Mouse (Mus musculus): ENCODE data around the gene Pigp.
"Not testable (repeated sequence)": the region's sequence is repeated elsewhere in the genome, so short reads cannot be mapped to it uniquely, and the experiment has no call there.

Gene Pigp

DNA sequence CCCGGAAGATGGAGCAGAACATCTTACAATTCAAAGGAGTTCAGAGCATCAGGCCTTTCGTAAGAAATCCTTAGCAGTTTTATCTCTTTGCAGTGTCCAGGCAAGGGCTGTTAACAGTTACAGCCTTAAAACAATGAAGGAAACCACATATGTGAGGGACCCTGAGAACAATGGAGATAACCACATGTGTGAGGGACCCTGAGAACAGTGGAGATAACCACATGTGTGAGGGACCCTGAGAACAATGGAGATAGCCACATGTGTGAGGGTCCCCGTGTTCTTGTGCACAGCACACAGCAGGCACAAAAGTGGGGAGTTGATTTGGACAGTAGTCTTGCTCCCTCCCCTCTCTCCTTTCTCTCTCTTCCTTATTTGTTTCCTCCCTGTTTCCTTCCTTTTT is 13.6 kb downstream of the Pigp start:
- no peak for ATAC-seq (ENCODE audit: low TSS enrichment)

DNA sequence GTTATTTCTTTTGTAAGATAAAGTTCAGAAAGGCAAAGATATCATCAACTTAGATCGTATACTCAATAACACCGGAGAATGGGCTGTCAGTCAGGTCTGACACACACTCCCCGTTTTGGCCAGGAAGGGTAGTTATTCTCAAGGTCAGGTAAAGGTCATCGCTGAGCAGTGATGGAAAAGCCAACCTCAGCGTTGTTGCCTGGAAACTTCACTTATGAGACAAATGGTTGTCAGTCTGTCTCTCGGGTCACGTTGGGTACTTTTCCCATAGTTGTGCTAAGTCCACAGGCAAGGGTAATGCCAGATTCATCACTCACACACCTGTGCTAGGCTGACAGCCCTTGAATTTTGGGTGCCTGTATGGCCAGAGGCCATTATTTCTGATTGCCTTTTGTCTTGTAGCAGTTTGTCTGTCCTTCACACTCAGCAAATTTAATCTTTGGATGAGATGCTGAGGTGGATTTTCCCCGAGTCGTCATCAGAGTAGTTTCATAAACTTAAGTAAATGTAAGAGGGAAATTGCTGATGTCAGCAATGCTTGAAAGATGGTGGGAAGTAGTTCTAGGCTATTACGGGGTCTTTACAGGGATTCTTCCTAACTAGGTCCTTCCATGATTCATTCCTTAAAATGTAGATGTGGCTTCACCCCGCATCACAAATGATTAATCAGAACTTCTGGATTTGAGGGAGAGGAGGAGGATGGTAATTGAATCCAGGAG is 14.7 kb downstream of the Pigp start:
- no peak for ATAC-seq (ENCODE audit: low TSS enrichment)

DNA sequence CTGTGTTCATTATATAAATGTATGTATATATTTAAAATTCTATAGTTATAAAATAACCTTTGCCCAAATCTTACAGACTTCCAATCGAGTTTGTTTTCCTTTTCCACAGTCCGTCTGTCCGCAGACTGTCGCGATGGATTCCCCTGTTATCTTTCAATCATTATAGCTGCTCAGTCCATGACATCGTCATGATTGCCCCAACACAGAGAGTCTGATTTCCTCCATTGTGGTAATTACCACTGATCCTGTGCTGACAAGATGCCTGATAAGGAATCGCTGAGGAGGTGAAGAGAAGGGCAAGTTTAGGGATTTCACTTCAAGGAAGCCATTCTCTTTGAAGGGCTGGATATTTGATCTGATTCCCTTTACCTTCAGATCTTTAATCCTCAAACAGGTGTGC is 15.6 kb downstream of the Pigp start:
- ATAC-seq (ENCODE audit: low TSS enrichment): no peak

DNA sequence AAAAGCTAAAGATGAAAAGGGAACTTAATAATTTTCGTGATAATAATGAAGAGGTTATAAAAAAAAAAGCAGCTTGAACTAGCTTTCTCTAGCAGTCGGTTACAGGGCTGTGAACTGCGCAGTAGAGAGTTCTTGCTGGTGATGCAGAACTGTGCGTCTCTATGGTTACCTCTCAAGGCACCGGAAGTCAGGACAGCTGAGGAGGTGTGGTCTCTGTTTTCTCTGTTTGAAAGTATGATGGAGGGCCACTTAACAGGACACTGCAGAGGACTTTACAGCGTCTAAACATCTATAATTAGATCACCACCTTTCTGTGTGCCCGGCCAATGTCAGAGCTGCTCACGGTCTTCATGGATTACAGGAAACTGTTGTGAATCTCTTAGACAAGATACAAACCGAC is 17.2 kb downstream of the Pigp start:
- peak; percentile 92 for ATAC-seq (ENCODE audit: low TSS enrichment)

DNA sequence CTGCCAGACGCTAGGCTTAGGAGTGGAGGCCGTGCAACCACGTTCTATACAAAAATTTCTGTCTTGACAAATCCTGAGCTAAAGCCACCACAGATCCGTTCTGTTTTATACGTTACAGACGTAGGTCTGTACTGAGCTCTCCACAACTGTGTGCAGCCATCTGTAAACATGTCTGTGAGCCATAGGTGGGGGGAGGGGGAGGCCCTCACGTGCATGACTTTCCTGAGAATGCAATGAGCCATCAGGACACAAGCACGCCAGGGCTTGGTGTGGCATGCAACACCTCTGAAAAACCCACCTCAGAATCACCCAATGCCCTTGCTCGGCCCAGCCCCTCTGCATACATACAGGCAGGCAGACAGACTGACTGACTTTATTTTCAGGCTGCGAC is 21.4 kb downstream of the Pigp start:
- no peak for ATAC-seq (ENCODE audit: low TSS enrichment)

DNA sequence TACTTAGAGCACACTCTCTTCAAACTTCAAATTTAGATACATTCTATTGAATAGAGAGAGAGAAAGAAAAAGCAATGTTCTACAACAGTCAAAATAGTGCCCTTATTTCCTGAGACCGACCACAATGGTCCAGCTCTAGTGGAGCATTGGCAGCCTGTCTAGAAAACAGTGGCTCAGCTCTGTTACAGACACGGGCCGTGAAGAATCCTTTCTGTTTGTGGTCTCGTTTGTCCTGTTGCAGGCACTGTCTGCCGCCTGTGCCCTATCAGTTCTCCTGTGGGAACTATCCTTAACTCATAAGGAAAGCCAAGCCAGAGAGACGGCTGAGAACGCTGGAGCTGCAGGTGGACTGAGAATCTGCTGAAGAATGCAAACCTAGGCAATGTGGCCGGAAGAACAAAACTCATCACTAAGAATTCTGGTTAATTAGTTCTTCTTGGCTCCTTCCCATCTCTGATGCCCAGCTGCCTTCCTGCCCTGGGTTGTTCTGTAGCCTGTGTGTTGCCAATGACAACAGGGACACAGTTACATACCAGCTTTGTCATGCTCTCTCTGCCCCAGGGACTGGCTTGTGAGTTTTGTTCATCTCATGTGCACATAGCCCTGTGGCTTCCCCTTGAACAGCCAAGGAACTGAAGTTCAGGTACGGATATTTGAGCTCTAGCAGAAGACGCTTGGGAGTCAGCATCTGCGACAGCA is 21.9 kb downstream of the Pigp start:
- ATAC-seq (ENCODE audit: low TSS enrichment): peak; percentile 13; the same call in 1 of the 2 replicates

DNA sequence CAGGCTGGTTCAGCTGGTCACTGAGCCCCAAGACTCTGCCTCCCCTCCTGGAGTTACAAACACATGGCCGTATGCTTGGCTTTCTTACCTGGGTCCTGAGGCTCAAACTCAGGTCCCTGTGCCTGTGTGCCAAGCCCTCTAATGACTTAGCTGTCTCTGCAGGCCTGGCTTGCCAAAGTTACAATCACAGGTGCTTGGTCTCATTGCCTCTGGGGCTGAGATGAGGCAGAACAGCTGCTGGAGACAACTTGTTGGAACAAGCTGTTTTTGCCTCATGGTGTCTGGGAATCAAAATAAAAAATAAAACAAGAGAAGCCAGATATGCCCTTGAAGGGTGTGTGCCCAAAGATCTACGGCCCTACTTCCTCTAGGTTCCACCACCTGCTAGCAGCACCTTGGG is 22.9 kb downstream of the Pigp start:
- ATAC-seq (ENCODE audit: low TSS enrichment): no peak

DNA sequence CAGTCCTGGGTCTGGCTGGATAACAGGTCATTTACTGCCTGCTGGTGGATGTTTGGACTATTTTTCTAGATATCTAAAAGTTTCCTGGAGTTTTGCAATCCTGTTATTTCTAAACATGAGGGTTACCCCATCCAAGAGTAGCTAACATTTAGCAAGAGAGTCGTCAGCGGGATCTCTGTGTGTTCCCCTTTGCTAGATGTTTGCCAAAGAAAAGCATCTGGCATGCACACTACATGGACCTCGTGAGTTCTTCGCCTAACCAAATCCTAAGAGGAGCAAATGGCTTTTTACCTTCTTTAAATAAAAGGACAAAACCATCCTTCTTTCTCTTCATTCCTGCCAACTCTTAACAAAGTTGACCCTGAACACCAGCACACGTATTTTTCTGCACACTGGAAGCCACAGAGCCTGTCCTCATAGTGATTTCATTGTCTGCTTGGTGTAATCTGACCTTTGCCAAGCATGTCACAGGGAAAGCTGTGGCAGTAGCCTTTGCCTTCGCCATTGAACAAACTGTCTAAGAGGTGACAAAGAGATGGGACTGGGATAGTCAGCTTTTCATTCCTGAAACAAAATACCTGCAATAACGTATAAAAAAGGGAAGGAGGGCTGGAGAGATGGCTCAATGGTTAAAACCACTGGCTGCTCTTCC is 24.4 kb downstream of the Pigp start:
- ATAC-seq (ENCODE audit: low TSS enrichment): no peak

DNA sequence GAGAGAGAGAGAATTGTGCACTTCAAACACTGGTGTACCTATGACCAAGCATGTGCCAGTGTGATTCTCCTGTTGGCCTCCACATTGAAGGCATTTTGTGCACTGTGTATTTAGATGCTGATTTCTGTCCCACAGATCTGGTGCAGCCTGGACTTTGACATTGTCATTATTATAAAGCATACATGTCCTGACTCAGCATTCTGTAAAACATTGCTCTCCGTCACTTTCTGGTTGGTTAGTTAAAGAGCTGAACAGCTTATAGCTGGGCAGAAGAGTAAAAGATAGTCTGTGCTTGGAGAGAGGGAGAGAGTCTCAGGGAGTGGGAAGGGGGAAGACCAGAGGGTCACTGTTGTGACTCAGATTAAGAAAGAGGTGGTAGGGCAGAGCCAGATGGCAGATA is 25.9 kb downstream of the Pigp start:
- ATAC-seq (ENCODE audit: low TSS enrichment): no peak

DNA sequence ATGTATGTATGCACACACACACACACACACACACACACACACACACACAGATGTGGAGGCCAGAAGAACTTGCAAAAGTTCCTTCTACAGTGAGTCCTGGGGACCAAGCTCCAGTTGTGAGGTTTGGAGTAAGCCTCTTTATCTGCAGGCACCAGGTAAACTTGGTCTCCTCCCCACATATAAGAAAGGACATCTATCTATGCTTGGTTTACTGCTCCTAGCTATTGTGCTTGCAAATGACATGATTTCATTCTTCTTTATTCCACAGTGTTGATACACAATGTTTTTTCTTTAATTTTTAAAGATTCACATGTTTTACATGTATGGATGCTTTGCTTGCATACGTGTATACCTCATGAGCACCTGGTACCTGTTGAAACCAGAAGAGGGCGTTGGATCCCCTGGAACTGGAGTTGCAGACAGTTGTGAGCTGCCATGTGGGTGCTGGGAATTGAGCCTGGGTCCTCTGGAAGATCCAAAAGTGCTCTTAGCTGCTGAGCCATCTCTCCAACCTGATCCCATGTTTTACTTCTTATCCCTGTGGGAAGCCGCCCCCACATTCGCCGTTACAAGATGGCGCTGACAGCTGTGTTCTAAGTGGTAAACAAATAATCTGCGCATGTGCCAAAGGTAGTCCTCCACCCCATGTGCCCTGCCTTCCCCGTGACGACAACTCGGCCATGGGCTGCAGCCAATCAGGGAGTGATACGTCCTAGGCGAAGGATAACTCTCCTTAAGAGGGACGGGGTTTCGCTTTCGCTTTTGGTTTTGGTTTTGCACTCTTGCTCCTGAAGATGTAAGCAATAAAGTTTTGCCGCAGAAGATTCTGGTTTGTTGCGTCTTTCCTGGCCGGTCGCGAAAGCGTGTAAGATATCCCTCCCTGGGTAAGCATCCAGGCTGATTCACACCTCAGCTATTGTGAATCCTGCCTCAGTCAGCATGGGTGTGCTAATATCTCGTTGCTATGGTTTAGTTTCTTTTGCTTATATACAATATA is 32.2 kb downstream of the Pigp start:
- not testable (repeated sequence) for ATAC-seq (ENCODE audit: low TSS enrichment)

DNA sequence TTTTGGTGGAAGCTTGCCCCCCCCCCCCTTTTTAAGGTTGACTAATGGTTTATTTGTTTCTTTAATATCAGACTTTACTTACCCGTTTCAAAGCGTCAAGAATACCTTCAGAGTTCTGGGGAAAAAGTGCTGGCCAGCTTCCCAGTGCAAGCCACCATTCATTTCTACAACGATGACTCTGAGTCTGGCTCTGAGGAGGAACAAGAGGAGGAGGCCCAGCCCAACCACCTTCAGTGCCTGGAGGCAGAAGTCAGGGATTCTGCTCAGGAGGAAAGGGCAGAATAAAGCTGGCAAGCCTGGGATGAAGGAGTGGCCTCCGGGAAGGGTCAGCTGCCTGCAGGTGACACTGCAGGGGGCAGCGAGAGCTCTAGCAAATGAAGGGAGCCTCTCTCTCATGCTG is 36.0 kb downstream of the Pigp start:
- no peak for ATAC-seq (ENCODE audit: low TSS enrichment)

DNA sequence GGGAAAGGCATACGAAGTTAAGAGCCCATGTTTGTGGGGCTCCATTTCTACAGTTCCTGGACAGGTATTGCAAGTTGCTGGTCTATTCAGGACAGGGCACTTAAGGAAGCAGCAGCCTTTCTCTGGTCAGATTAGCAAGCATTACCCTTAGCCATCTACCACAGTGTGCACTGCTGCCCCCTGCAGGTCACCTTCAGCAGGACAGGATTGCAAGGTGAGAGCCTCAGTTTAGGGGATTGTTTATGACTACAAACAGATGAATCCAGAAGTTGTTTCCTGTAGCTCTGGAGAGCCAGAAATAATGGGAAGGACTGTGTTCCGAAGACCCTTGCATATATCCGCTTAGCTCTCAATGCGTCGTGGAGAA is 39.8 kb downstream of the Pigp start:
- ATAC-seq (ENCODE audit: low TSS enrichment): peak; percentile 67

DNA sequence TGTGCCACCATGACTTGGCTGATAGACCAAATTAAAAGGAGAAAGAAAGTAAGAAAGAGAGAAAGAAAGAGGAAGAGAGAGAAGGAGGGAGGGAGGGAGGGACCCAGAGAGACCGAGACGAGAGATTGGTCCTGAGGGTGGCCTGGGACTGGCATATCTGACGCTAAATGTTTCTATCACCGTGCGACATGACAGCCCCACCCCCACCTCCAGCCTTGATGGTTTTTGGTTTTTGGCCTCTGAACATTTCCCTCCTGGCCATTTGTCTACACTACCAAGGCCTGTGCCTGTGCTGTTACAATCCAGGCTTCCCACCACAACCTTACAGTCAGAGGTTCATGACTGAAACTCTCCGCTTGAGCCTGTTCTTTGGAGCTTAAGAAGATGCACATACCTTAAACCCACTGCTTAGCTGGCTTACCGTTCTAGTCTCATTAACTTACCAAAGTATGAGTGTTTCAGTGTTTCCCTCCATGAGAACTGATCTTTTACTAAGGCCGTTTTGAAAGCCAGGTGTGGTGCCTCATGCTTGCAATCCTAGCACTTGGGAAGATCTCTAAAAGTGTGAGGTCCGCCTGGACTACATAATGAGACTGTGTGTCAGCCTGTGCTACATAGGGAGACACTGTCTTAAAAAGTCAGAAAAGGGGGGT is 40.3 kb downstream of the Pigp start:
- no peak for ATAC-seq (ENCODE audit: low TSS enrichment)

DNA sequence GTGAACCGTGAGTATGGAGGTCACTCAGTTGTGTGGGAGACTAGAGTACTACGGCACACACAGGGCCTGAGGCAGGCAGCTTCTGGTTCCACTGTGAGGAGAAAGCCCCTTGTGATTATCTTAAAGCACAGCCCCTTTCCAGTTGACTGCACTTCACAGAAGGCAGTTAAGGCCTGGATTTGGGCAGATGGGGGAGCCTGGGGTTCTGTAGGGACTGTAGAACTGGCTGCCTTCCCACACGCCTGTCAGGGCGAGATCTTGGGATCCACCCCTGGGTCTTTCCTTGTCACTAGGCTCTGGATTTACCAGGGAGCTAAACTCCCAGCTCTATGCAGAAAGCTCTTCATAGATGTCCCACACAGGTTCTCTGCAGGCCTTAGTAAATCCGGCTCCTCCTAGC is 41.2 kb downstream of the Pigp start:
- ATAC-seq (ENCODE audit: low TSS enrichment): no peak

DNA sequence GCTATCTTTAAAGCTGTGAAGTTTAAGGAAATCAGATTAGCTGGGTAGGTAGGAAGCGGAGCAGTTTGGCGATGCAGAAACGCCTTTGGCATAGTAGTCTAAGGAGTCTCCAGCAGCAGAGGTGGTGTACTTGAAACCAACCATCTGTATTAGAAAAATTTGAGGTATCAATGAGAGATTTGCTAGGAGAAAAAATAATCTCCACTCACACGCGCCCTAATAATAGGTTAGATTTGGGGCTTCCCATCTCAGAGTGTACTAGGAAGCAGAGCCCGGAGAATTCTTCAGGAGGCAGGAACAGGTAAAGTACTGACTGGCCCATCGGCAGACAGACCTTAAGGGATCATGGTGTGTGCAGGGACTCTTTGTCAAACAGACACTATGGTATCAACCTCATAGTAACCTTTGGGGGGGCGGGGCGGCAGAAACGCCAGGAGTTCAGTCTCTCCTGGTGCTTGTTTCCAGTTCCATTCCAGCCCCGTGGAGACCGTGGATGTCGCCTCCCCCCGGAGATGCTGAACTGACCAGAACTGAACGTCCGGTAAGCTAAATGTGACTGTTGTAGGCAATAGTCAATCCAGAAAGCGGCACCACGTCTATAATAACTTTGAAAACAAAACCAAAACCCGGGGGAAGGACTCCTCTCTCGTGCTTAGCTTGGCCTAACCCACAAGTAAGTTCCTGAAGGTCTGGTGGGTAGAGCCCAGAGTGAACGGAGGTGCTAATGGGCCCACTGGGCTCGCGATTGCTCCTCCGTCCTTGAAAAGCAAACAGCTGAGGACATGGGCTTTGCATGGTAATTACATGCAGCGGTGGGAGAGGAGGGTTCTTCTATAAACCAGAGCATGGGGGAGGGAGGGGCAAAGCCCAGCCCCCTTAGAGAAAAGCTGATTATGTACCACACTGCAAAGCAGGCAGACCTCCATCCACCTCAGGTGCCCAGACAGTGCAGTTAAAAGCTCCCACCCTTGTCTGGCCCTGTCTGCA is 42.5 kb downstream of the Pigp start:
- ATAC-seq (ENCODE audit: low TSS enrichment): no peak

DNA sequence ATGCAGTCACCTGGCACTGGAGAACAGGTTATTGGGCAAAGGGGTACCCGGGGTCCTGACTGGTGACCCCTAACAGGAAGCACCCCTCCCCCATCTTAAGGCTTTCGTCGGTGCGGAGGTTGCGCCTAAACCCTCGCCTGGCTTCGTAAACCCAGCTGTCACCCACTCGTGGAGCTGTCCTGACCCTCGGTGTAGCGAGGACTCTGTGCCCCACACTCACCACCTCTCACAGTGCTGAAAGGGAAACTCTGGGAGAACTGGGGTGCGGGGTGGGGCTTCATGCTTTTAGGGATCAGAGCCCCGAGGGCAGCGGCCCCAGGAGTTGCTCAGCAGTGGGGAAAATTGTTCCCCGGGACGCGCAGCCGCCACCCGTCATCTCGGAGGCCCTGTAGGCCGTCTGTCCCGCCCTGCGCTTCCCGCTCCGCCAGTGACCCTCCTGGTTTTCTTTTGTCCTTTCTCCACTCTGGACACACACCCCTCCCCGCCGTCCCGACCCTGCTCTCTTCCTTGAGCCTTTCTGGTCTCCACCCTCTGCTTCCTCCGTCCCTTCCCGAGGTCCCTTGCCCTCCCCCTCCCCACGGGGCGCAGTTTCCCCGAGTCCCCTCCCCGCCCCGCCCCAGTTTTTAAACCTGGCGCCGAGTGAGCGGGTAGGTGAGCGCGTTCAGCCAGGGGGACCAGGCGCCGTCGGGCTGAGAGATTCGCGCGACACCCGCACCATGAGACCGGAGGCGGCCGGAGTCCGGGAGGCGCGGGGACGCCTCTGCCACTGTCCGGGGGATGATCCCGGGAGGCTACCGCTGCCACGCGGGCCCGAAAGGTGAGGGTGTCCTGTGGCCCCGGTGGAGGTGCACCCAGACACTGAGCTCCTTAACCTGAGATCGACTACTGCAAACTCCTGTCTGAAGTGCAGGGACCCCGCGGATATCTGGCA is 43.6 kb downstream of the Pigp start, which contains the start of gene Ripply3:
Ripply3 (plus strand) TSS at position 640 of the 931 bp plus-strand sequence.
- ATAC-seq (ENCODE audit: low TSS enrichment): no peak

DNA sequence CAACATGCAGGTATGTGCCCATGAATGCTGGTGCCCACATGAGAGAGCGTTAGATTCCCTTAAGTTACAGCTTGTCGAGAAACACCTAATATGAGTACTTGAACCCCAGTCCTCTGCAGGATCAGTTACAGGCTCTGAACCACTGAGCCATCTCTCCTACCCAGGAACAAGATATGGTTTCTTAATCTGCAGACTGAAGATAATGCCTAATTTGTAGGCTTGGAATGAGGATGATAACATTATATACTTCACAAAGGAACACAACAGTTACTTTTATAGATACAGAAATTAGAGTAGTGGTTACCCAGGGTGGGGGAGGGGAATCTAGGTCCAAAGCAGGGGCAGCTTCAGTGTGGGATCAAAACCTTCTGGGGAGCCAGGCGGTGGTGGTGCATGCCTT is 45.6 kb downstream of the Pigp start:
- no peak for ATAC-seq (ENCODE audit: low TSS enrichment)

DNA sequence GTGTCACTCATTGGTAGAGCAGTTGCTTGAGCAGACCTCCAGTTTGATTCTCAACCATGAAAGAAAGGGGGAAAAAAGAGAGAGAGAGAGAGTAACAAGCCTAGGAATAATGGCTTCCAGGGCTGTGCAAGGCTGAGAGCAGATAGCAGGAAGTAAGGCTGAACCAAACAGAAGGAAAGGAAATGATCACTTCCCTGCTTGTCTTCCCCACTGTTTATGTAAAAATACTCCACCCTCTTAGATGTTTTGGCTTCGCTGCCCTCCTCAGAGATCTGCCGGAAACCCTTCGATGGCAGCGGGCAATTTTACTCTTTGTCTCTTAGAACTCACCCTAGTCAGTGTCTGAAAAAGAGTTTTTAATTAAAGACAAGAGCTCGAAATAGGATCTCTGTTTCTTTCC is 48.0 kb downstream of the Pigp start:
- no peak for ATAC-seq (ENCODE audit: low TSS enrichment)

DNA sequence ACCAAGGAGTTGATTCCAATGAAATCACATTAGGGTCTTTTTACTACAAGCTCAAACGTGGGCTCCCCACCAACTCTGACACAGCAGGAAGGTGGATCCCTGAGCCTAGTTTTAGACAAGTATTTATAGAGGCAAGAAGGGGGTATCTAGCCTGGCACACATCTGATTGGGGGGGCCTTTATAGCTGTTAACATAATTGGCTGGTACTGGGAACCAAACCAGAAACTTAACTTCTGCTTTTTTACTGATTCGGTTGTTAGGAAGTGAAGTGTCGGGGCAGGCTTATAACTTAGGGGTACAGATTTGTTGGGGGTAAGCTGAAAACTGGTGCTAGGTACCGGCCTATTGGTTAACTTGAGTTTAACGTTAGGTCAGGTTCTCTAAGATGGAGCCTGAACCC is 51.4 kb downstream of the Pigp start:
- ATAC-seq (ENCODE audit: low TSS enrichment): no peak
